Mouse (Mus musculus): ENCODE measurements around the gene Ptprg.
"Not testable (repeated sequence)": the region's sequence is repeated elsewhere in the genome, so short reads cannot be mapped to it uniquely, and the experiment has no call there.

Gene Ptprg

DNA sequence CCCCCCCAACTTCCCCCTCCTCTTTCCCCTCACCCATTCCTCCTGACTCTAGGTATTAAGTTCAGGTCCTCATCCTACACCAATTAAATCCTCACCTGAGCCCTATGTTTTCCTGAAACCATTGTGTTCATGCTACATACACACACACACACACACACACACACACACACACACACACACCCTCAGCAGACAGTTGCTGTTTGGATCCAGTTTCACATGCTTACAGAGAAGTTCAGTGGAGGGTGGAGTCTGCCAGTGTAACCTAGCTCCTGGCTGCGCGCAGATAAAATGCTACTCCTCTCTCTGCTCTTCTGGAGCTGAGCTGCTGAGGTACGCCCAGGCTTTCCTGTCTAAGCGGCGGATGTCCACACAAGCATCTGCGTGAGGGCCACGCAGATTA, 209.7 kb downstream of the Ptprg start:
- no peak for DNase-seq

GRCm38 (mm10) chr14:11772736-11773135, 219.4 kb downstream of the Ptprg start:
- peak in 1 of 2 experiments; percentile 22 for DNase-seq

GRCm38 (mm10) chr14:11774476-11775037, 221.2 kb downstream of the Ptprg start:
- DNase-seq: no peak

GRCm38 (mm10) chr14:11775204-11775603, 221.9 kb downstream of the Ptprg start:
- peak in 1 of 2 experiments; percentile 11 for DNase-seq

- DNase-seq: peak; percentile 51 to 52
Observed at GRCm38 (mm10) chr14:11775951-11776495, 222.7 kb downstream of the Ptprg start.

- no peak for DNase-seq
Observed at GRCm38 (mm10) chr14:11776566-11776965, 223.2 kb downstream of the Ptprg start.

DNA sequence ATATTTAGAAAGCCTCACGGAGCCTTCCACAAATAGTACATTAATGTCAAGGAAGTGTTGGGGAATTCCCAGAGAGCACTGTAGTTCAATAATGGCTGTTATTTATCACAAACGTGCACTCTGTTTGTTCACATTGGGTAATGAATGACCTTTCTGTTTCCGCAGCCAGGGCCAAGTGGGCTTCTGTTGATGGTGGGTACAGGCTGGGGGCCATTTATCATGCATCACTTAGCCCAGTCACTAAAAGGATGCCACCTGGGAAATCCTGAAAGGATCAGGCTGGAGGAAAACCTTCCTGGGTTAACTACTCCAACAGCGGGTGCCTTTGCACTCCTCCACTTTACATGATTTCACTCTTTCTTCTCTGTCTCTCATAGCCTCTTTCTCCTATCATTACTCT, 237.9 kb downstream of the Ptprg start:
- no peak for DNase-seq

GRCm38 (mm10) chr14:11793847-11794246, 240.5 kb downstream of the Ptprg start:
- DNase-seq: no peak

DNA sequence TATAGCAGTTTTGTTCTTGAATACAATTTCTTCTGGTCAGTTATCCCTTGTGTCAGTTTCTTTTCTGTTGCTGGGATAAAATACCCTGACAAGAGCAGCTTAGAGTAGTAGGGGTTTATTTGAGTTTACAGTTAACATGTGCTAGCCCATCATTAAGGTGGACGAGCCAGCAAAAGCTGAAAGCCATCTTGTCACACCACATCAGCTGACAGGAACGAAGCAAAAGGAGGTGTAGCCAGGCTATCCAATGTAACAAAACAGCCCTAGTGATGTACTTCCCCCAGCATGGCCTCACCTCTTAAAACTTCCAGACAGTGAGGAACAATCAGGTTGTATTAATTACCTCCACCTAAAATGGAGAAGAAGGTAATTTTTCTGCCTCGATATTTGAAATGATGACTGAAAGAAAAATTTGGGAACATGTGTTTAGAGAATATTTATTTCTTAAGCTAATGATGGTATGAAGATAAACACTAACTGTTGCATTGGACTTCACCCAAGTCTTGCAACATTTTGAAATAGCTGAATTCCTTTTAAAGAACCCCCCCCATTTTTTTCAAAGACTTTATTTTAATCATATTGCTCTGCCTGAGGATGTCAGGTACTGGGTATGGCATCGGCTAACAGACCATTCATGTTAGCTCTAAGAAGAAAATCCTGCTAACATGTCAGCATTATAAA, 249.2 kb downstream of the Ptprg start:
- no peak for DNase-seq

GRCm38 (mm10) chr14:11806674-11807073, 253.3 kb downstream of the Ptprg start:
- DNase-seq: no peak

- no peak for DNase-seq
Observed at GRCm38 (mm10) chr14:11807465-11807864, 254.1 kb downstream of the Ptprg start.

DNA sequence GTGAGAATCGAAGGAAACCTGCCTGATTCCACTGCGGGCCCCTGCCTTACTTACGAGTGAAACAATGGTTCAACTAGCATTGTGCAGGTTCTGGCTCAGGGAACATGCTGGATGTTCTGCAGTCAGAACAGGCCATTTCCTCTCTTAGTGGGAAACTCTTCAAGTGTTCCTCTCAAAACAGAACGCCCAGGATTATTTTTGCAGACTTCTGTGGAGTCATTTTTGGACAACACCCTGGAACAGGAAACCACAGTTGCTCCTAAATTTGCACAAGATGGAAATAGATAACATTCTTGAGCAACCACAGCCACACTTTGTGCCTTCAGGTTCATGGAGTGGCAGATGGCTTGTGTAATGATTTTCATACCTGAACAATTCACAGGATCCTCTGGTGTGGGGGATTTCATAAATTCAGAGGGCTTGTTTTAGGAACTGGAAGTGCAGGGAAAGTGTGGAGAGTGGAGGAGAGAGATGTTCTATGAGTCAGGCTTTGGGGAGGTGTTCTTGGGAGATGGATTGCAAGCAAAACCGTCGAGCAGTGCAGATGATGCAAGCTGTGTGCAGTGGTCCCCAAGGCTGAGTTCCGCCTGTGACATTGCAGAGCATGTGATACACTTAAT, 257.9 kb downstream of the Ptprg start:
- peak; percentile 38 to 52 for DNase-seq

- no peak for DNase-seq
Observed at GRCm38 (mm10) chr14:11812291-11812690, 259.0 kb downstream of the Ptprg start.

DNA sequence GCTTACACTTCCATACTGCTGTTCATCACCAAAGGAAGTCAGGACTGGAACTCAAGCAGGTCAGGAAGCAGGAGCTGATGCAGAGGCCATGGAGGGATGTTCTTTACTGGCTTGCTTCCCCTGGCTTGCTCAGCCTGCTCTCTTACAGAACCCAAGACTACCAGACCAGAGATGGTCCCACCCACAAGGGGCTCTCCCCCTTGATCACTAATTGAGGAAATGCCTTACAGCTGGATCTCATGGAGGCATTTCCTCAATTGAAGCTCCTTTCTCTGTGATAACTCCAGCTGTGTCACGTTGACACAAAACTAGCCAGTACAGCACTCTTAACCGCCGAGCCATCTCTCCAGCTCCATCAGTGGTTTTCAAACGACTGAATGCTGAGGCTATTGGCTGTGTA, 261.5 kb downstream of the Ptprg start:
- not testable (repeated sequence) for DNase-seq

DNA sequence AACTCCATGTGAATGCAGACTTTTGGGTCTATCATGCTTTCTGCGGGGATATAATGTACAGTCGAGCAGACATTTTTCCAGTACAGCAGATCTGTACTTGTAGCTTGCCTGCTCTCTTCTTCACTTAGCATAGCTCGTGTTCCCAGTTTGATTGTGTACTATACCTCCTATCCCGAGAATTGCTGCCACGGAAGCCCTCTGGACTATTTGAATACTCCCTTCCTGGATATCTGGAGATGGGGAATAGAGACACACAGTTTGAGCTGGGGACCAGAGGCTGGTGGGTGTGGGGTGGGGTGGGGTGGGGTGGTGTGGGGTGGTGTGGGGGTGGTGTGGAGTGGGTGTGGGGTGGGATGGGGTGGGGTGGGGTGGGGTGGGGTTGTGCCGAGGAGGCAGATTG, 263.9 kb downstream of the Ptprg start:
- DNase-seq: no peak

GRCm38 (mm10) chr14:11818054-11818453, 264.7 kb downstream of the Ptprg start:
- no peak for DNase-seq

DNA sequence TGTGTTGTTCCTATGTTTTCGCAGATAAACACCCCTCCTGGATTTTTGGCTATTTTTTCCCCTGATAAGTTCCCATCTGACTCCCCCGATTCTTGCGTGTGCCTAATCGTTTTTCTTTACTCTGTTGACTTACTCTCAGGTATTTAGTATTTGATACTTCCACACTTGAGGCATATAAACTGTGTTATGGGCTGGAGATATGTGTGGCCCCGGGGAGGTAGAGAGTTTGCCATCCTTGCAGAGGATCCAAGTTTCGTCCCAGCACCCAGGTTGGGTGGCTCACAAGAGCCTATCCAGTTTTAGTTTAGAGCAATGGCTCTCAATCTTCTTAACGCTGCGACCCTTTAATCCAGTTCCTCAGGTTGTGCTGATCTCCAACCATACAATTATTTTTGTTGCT, 265.4 kb downstream of the Ptprg start:
- DNase-seq: no peak

DNA sequence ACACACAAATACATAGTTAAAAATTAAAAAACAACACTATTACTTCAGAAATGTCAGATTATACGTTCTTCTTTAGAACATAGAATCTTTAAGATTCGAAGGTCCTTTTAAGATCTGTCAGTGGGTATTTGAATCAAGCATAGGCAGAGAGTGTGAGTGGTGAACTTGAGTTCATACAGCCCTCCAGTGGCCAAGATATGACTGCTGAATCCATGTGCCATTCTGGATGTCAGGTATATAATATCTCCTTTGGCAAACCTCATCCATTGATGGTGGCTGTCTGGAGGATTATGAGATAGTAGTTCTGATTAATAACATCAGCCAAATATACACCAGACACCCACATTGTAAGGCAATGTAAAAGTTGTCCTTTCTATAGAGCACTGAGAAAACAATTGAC, 266.0 kb downstream of the Ptprg start:
- no peak for DNase-seq

DNA sequence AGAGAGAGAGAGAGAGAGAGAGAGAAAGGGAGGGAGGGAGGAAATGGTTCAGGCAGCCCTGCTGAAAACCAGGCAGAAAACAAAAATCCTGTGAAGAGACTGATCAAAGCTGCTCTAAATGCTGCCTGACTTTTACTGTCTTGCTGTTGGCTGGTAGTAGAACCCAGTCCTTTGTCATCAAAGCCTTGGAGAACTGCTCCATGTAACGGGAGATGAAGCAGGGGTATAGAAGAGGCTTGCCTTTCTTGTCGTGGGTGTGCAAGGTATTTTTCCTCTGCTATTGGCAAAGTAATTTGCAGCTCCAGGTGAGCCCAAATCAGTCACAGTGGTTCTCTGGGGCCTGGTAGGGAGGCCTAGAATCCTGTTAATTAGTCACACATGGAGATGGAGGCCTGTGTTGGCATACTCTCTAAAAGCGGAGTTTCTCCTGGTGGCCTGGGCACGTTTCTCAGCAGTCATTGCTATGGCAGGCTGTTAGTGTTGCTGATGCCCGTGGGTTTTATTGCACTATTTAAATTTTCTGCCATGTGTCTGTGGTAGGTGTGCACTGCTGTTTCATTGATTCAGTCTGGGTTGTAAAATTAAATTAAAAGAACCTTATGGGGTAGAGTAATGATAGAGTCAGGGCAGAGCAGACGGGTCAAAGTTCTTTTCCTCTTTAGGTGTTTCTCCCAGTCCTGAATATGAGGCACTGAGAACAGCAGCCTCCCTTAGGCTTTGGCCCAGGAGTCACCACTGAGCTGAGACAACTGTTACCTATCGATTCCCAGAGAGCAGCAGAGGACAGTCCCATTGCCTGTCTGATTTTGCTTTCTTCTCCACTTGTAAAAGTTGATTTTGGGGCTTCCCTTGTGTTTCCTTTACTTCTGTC, 269.7 kb downstream of the Ptprg start:
- peak; percentile 25 to 27 for DNase-seq

DNA sequence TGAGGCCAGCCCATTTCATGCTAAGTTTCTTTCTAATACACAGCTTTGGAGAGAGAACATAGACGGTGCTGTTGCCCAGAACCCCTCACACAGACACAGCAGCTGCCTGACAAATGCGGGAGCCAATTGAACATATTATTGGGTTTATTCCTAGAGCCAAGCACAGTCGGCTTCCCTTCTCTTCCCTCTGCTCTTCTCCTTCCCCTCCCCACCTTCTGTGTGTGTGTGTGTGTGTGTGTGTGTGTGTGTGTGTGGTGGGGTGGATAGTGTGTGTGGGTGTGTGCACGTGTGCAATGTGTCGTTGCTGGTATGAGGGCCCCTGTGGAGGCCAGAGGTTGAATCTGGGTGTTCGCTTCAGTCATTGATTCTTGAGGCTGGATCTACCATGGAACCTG, 270.4 kb downstream of the Ptprg start:
- no peak for DNase-seq

- no peak for DNase-seq
Observed at GRCm38 (mm10) chr14:11824915-11825314, 271.6 kb downstream of the Ptprg start.

GRCm38 (mm10) chr14:11825551-11825950, 272.2 kb downstream of the Ptprg start:
- DNase-seq: no peak

GRCm38 (mm10) chr14:11828086-11828485, 274.8 kb downstream of the Ptprg start:
- no peak for DNase-seq
